8 mouse cellular contexts compared by ENCODE assay signal in the genomic region with DNA sequence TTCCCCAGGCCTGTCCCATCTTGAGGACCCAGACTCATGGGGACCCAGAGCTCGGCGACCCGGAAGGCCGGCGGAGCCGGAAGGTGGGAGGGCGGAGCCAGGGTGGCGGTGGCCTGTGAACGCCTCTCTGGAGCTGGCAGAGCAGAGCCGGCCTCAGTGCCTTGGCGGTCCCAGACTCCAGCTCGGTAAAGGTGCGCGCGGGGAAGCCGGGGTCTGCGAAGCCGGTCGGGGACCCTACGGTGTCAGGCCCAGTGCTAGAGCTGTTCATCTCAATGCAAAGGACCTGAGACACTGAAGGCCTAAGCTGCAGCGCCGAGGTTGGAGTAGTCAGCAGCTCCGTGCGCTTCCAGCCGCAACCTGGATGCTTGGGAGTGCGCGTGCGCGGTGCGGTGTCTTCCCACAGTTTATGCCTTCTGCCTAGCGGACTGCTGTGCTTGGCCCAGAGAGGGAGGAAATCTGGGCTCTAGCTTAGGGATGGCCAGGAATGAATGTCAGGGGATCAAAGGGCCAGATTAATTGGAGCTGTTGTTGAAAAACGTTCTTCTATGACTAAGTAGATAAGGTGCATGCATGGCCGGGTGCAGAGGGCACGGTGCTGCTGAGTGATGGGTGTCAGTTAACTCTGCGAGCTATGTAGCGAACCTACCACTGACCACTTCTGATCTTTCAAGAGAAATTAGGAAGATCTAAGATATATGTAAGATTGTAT. TPM values are rescaled to one million over a fixed set of nuclear protein-coding genes. Genes with fewer than 3 reads are reported as not detected.
DNase-seq lines count a peak whose midpoint lies in the region; ATAC-seq lines count a peak whose summit lies in the region.

No protein-coding gene starts in this region.

- H3K27me3 ChIP-seq in forebrain, embryonic 10.5 days (ENCODE audit: poor library complexity, severe bottlenecking): no peaks in the 10 kb centered on the region
- H3K27me3 ChIP-seq in heart, embryonic 15.5 days: no peaks in the 10 kb centered on the region
- H3K27me3 ChIP-seq in liver, embryonic 13.5 days: no peaks in the 10 kb centered on the region
- no peaks in the 10 kb centered on the region for H3K27me3 ChIP-seq in stomach, embryonic 16.5 days (ENCODE audit: control insufficient read depth, insufficient read depth, low read length)

- peak overlapping the region; percentile 71 for H3K9ac ChIP-seq in heart, embryonic 15.5 days
- peak overlapping the region; percentile 73 for H3K9ac ChIP-seq in liver, embryonic 13.5 days
- peak overlapping the region; percentile 86 for H3K9ac ChIP-seq in stomach, embryonic 16.5 days (ENCODE audit: low read length)

- H3K4me2 ChIP-seq in heart, embryonic 15.5 days: peak overlapping the region; percentile 86
- H3K4me2 ChIP-seq in liver, embryonic 13.5 days: peak overlapping the region; percentile 91
- H3K4me2 ChIP-seq in stomach, embryonic 16.5 days (ENCODE audit: low read depth, low read length): peak overlapping the region; percentile 96

- ATAC-seq in CD4-positive, CD25-positive, alpha-beta regulatory T cell, adult 4 months: peak; percentile 71
- ATAC-seq in heart, embryonic 15.5 days (replicated peaks; ENCODE audit: insufficient number of reproducible peaks, insufficient read depth, low FRiP score, low read depth): peak; percentile 88
- ATAC-seq in liver, embryonic 13.5 days (ENCODE audit: low read depth): peak; percentile 83
- peak; percentile 92 for ATAC-seq in stomach, embryonic 16.5 days (ENCODE audit: insufficient read depth, low FRiP score)

- H3K9me3 ChIP-seq in forebrain, embryonic 10.5 days: no peaks in the 10 kb centered on the region
- H3K9me3 ChIP-seq in heart, embryonic 15.5 days (replicated peaks): no peaks in the 10 kb centered on the region
- H3K9me3 ChIP-seq in liver, embryonic 13.5 days (replicated peaks): no peaks in the 10 kb centered on the region
- no peaks in the 10 kb centered on the region for H3K9me3 ChIP-seq in stomach, embryonic 16.5 days (replicated peaks; ENCODE audit: control insufficient read depth, low read length)

- peaks cover 22% of the 10 kb centered on the region for H3K4me1 ChIP-seq in forebrain, embryonic 10.5 days
- H3K4me1 ChIP-seq in heart, embryonic 15.5 days (replicated peaks): peaks cover 16% of the 10 kb centered on the region
- H3K4me1 ChIP-seq in liver, embryonic 13.5 days (replicated peaks): peaks cover 38% of the 10 kb centered on the region
- H3K4me1 ChIP-seq in stomach, embryonic 16.5 days (ENCODE audit: control insufficient read depth, insufficient read depth, low read length): peaks cover 14% of the 10 kb centered on the region

- H3K27ac ChIP-seq in forebrain, embryonic 10.5 days: peak overlapping the region; percentile 91
- peak overlapping the region; percentile 92 for H3K27ac ChIP-seq in heart, embryonic 15.5 days
- peak overlapping the region; percentile 75 for H3K27ac ChIP-seq in liver, embryonic 13.5 days
- peak overlapping the region; percentile 79 for H3K27ac ChIP-seq in stomach, embryonic 16.5 days (ENCODE audit: low read length)

- WGBS in forebrain, embryonic 10.5 days: 6% methylated on average over 36 of the region's 36 CpGs
- 3% methylated on average over 36 of the region's 36 CpGs for WGBS in heart, embryonic 15.5 days
- 2% methylated on average over 36 of the region's 36 CpGs for WGBS in liver, embryonic 13.5 days (ENCODE audit: insufficient replicate concordance)
- 6% methylated on average over 36 of the region's 36 CpGs for WGBS in stomach, embryonic 16.5 days

- H3K4me3 ChIP-seq in forebrain, embryonic 10.5 days: peak overlapping the region; percentile 71
- H3K4me3 ChIP-seq in heart, embryonic 15.5 days: peak overlapping the region; percentile 70
- peak overlapping the region; percentile 71 for H3K4me3 ChIP-seq in liver, embryonic 13.5 days (replicated peaks)
- peak overlapping the region; percentile 69 for H3K4me3 ChIP-seq in stomach, embryonic 16.5 days (replicated peaks; ENCODE audit: low read length)

- DNase-seq in c-Kit-positive CD71-negative TER-119-negative erythroid progenitor cells, embryonic 14.5 days (ENCODE audit: low read depth): peak; percentile 69
- peak; percentile 87 for DNase-seq in forebrain, embryonic 10.5 days (ENCODE audit: extremely low spot score, low spot score)
- peak; percentile 87 to 94 for DNase-seq in kidney, postnatal 25 days
- peak; percentile 71 for DNase-seq in liver, embryonic 13.5 days
- DNase-seq in neural tube, embryonic 10.5 days (ENCODE audit: extremely low spot score, low spot score): peak; percentile 89

- no peaks in the 10 kb centered on the region for H3K36me3 ChIP-seq in forebrain, embryonic 10.5 days (replicated peaks)
- no peaks in the 10 kb centered on the region for H3K36me3 ChIP-seq in heart, embryonic 15.5 days
- no peaks in the 10 kb centered on the region for H3K36me3 ChIP-seq in liver, embryonic 13.5 days
- H3K36me3 ChIP-seq in stomach, embryonic 16.5 days (ENCODE audit: control insufficient read depth, insufficient read depth, low read length): no peaks in the 10 kb centered on the region

RNA-seq across cellular contexts. Expression of a gene that starts 0.8 kb away (rescaled TPM):
- 100 to 1,000 TPM; 152 to 193 TPM for polyA plus RNA-seq in CD4-positive, CD25-positive, alpha-beta regulatory T cell, adult 4 months (2017; shearing (Covaris generic))
- polyA plus RNA-seq in forebrain, embryonic 10.5 days (2016; fragmentation: Nextera tagmentation; extraction: Ambion mirVana): 14.3 and 14.5 TPM in 2 replicates
- 14.9 and 20.4 TPM in 2 replicates for polyA plus RNA-seq in heart, embryonic 15.5 days (2015; fragmentation: Nextera tagmentation; extraction: Ambion mirVana)
- 8.7 and 9.0 TPM in 2 replicates for polyA plus RNA-seq in liver, embryonic 13.5 days (2015; fragmentation: Nextera tagmentation; extraction: Ambion mirVana)
- polyA plus RNA-seq in stomach, embryonic 16.5 days (2015; fragmentation: Nextera tagmentation; extraction: Ambion mirVana): 15.9 and 17.0 TPM in 2 replicates

RNA-seq across cellular contexts. Expression of a gene that starts 44.0 kb away (rescaled TPM):
- polyA plus RNA-seq in CD4-positive, CD25-positive, alpha-beta regulatory T cell, adult 4 months (2017; shearing (Covaris generic)): under 1 TPM; 0.37 to 0.39 TPM
- polyA plus RNA-seq in forebrain, embryonic 10.5 days (2016; fragmentation: Nextera tagmentation; extraction: Ambion mirVana): 2.5 and 2.6 TPM in 2 replicates
- 5.4 and 6.4 TPM in 2 replicates for polyA plus RNA-seq in heart, embryonic 15.5 days (2015; fragmentation: Nextera tagmentation; extraction: Ambion mirVana)
- 0.44 and 0.46 TPM in 2 replicates for polyA plus RNA-seq in liver, embryonic 13.5 days (2015; fragmentation: Nextera tagmentation; extraction: Ambion mirVana)
- polyA plus RNA-seq in stomach, embryonic 16.5 days (2015; fragmentation: Nextera tagmentation; extraction: Ambion mirVana): 4.0 and 4.1 TPM in 2 replicates

Comparison
In these comparisons a context has a peak if more than half of its experiments do, and no peak if none do; other contexts are left out.
1. Peak in every context shown above with its lines: DNase-seq, ATAC-seq, H3K4me3 ChIP-seq and H3K27ac ChIP-seq.